Mouse (Mus musculus): ENCODE measurements around the gene Snrnp48.

Gene Snrnp48

GRCm38 (mm10) chr13:38204702-38205482 is at the start of gene Snrnp48:
Snrnp48 (plus strand) TSS chr13:38204938.
- DNase-seq (ENCODE audit: low read depth in 1 of 2, low spot score in 2 of 2) = peak; percentile 52 to 79

GRCm38 (mm10) chr13:38155523-38155922 is 49.2 kb upstream of the Snrnp48 start:
- no peak for DNase-seq (ENCODE audit: low read depth in 1 of 2, low spot score in 2 of 2)

GRCm38 (mm10) chr13:38157635-38158034 is 47.1 kb upstream of the Snrnp48 start:
- DNase-seq (ENCODE audit: low read depth in 1 of 2, low spot score in 2 of 2) = no peak

GRCm38 (mm10) chr13:38162002-38162401 is 42.7 kb upstream of the Snrnp48 start:
- no peak for DNase-seq (ENCODE audit: low read depth in 1 of 2, low spot score in 2 of 2)

- DNase-seq (ENCODE audit: low read depth in 1 of 2, low spot score in 2 of 2) = no peak
Measured at GRCm38 (mm10) chr13:38162668-38163067, 42.1 kb upstream of the Snrnp48 start.

GRCm38 (mm10) chr13:38164932-38165331 is 39.8 kb upstream of the Snrnp48 start:
- no peak for DNase-seq (ENCODE audit: low read depth in 1 of 2, low spot score in 2 of 2)

- no peak for DNase-seq (ENCODE audit: low read depth in 1 of 2, low spot score in 2 of 2)
Measured at GRCm38 (mm10) chr13:38167056-38167455, 37.7 kb upstream of the Snrnp48 start.

GRCm38 (mm10) chr13:38170707-38171144 is 34.0 kb upstream of the Snrnp48 start:
- no peak for DNase-seq (ENCODE audit: low read depth in 1 of 2, low spot score in 2 of 2)

- no peak for DNase-seq (ENCODE audit: low read depth in 1 of 2, low spot score in 2 of 2)
Measured at GRCm38 (mm10) chr13:38193406-38193805, 11.3 kb upstream of the Snrnp48 start.

GRCm38 (mm10) chr13:38201413-38201812 is 3.3 kb upstream of the Snrnp48 start:
- no peak for DNase-seq (ENCODE audit: low read depth in 1 of 2, low spot score in 2 of 2)

- no peak for DNase-seq (ENCODE audit: low read depth in 1 of 2, low spot score in 2 of 2)
Measured at GRCm38 (mm10) chr13:38204171-38204570, 567 bp upstream of the Snrnp48 start.

GRCm38 (mm10) chr13:38211122-38211521 is 6.4 kb downstream of the Snrnp48 start:
- no peak for DNase-seq (ENCODE audit: low read depth in 1 of 2, low spot score in 2 of 2)

- no peak for DNase-seq (ENCODE audit: low read depth in 1 of 2, low spot score in 2 of 2)
Measured at GRCm38 (mm10) chr13:38218686-38219085, 13.9 kb downstream of the Snrnp48 start.

- no peak for DNase-seq (ENCODE audit: low read depth in 1 of 2, low spot score in 2 of 2)
Measured at GRCm38 (mm10) chr13:38220331-38220730, 15.6 kb downstream of the Snrnp48 start.

GRCm38 (mm10) chr13:38230177-38230821 is 25.6 kb downstream of the Snrnp48 start:
- DNase-seq (ENCODE audit: low read depth in 1 of 2, low spot score in 2 of 2) = no peak

- DNase-seq (ENCODE audit: low read depth in 1 of 2, low spot score in 2 of 2) = no peak
Measured at GRCm38 (mm10) chr13:38232411-38232810, 27.7 kb downstream of the Snrnp48 start.

GRCm38 (mm10) chr13:38232856-38233625 is 28.3 kb downstream of the Snrnp48 start:
- DNase-seq (ENCODE audit: low read depth in 1 of 2, low spot score in 2 of 2) = no peak

- no peak for DNase-seq (ENCODE audit: low read depth in 1 of 2, low spot score in 2 of 2)
Measured at GRCm38 (mm10) chr13:38234651-38235050, 29.9 kb downstream of the Snrnp48 start.

- DNase-seq (ENCODE audit: low read depth in 1 of 2, low spot score in 2 of 2) = no peak
Measured at GRCm38 (mm10) chr13:38235370-38235769, 30.6 kb downstream of the Snrnp48 start.

- DNase-seq (ENCODE audit: low read depth in 1 of 2, low spot score in 2 of 2) = no peak
Measured at GRCm38 (mm10) chr13:38248151-38248550, 43.4 kb downstream of the Snrnp48 start.

- no peak for DNase-seq (ENCODE audit: low read depth in 1 of 2, low spot score in 2 of 2)
Measured at GRCm38 (mm10) chr13:38251226-38251625, 46.5 kb downstream of the Snrnp48 start.

GRCm38 (mm10) chr13:38253696-38254095 is 49.0 kb downstream of the Snrnp48 start:
- DNase-seq (ENCODE audit: low read depth in 1 of 2, low spot score in 2 of 2) = no peak
